ENCODE assay signal across 9 mouse cellular contexts in genomic region chr2:121396624-121397023, GRCm38 (mm10). TPM values are rescaled to one million over a fixed set of nuclear protein-coding genes. Genes with fewer than 3 reads are reported as not detected.
DNase-seq lines count a peak whose midpoint lies in the region; ATAC-seq and TF ChIP-seq lines count a peak whose summit lies in the region.
"Had no signal": no experiment of that assay in that cellular context is flagged by ENCODE, and none has a peak within 500 bp of the region (broad histone marks: within the 10 kb centered on the region; RNA-seq: fewer than 3 reads in every experiment).

No protein-coding gene starts in this region.

- peak; percentile 86 for TF ChIP-seq CTCF in forebrain, postnatal 0 days (IDR thresholded peaks at IDR 0.05; ENCODE audit: low read depth)

- H3K9me3 ChIP-seq in forebrain, postnatal 0 days (ENCODE audit: low read length) = no peaks in the 10 kb centered on the region
- H3K9me3 ChIP-seq in forebrain, embryonic 13.5 days (replicated peaks) = no peaks in the 10 kb centered on the region

- intact Hi-C loops in heart, postnatal 36 days (cut with DNase I) = no loop called here

- no peaks in the 10 kb centered on the region for H3K27me3 ChIP-seq in forebrain, postnatal 0 days (ENCODE audit: insufficient read depth, low read length)
- H3K27me3 ChIP-seq in forebrain, embryonic 13.5 days = no peaks in the 10 kb centered on the region
- no peaks in the 10 kb centered on the region for H3K27me3 ChIP-seq in splenic B cell, adult 2 months (ENCODE audit: control insufficient read depth, insufficient read depth, low read length, poor library complexity, severe bottlenecking)

- ATAC-seq in forebrain, postnatal 0 days = peak; percentile 68
- no peak for ATAC-seq in forebrain, embryonic 13.5 days
- peak; percentile 57 for ATAC-seq in activated CD4-positive, CD25-positive, alpha-beta regulatory T cell, adult 4 months

- H3K9ac ChIP-seq in forebrain, postnatal 0 days = no peak overlapping the region
- no peak overlapping the region for H3K9ac ChIP-seq in forebrain, embryonic 13.5 days

- H3K4me1 ChIP-seq in forebrain, postnatal 0 days (ENCODE audit: insufficient read depth) = no peaks in the 10 kb centered on the region
- H3K4me1 ChIP-seq in forebrain, embryonic 13.5 days = no peaks in the 10 kb centered on the region

- H3K27ac ChIP-seq in forebrain, postnatal 0 days (ENCODE audit: low read depth, low read length) = no peak overlapping the region
- no peak overlapping the region for H3K27ac ChIP-seq in forebrain, embryonic 13.5 days
- H3K27ac ChIP-seq: macrophage had no signal

- no peak overlapping the region for H3K4me3 ChIP-seq in forebrain, postnatal 0 days (ENCODE audit: low read depth, low read length)
- no peak overlapping the region for H3K4me3 ChIP-seq in forebrain, embryonic 13.5 days

- H3K36me3 ChIP-seq in forebrain, postnatal 0 days (ENCODE audit: insufficient read depth) = peaks cover 4% of the 10 kb centered on the region; the same call in 1 of the 2 replicates
- no peaks in the 10 kb centered on the region for H3K36me3 ChIP-seq in forebrain, embryonic 13.5 days (ENCODE audit: poor library complexity, severe bottlenecking)
- no peaks in the 10 kb centered on the region for H3K36me3 ChIP-seq in splenic B cell, adult 2 months (ENCODE audit: control insufficient read depth, insufficient read depth, low read length, poor library complexity, severe bottlenecking)

- WGBS in forebrain, postnatal 0 days = 13% methylated on average over 8 of the region's 8 CpGs
- 16% methylated on average over 8 of the region's 8 CpGs for WGBS in forebrain, embryonic 13.5 days

- H3K4me2 ChIP-seq in forebrain, postnatal 0 days (ENCODE audit: low read depth) = no peak overlapping the region
- H3K4me2 ChIP-seq in forebrain, embryonic 13.5 days = no peak overlapping the region

- DNase-seq in forebrain, postnatal 0 days = peak; percentile 90
- DNase-seq in cerebellum, postnatal 4 days (ENCODE audit: low spot score in 2 of 2) = peak; percentile 70 to 87
- DNase-seq in heart, postnatal 36 days = peak; percentile 72 to 86
- peak; percentile 76 to 83 for DNase-seq in layer of hippocampus, postnatal 36 days
- DNase-seq in mesoderm, embryonic 11.5 days (ENCODE audit: low read depth, low spot score) = peak; percentile 78
- peak; percentile 83 for DNase-seq in splenic B cell, adult 2 months (ENCODE audit: low read depth, low spot score)

RNA-seq across cellular contexts. Expression of gene Strc, which starts 9.7 kb away (rescaled TPM):
- not detected in 2 replicates for total RNA-seq in forebrain, postnatal 0 days (2014; rRNA removed)
- polyA plus RNA-seq in forebrain, postnatal 0 days (2015; fragmentation: Nextera tagmentation; extraction: Ambion mirVana) = not detected in 2 replicates
- polyA plus RNA-seq in forebrain, embryonic 13.5 days (2015; fragmentation: Nextera tagmentation; extraction: Ambion mirVana) = not detected in 2 replicates
- under 1 TPM; 0.31 to 0.60 TPM for polyA plus RNA-seq in activated CD4-positive, CD25-positive, alpha-beta regulatory T cell, adult 4 months (2017; shearing (Covaris generic))
- total RNA-seq in heart, postnatal 36 days (2021) = not detected
- total RNA-seq in layer of hippocampus, postnatal 36 days (2021) = 1 to 10 TPM in 1 of 2 experiments, under 1 TPM in 1; 0.63 to 1.5 TPM
- polyA plus RNA-seq: macrophage had no signal

RNA-seq across cellular contexts. Expression of gene Pdia3, which starts 17.0 kb away (rescaled TPM):
- total RNA-seq in forebrain, postnatal 0 days (2014; rRNA removed) = 63.4 and 69.9 TPM in 2 replicates
- polyA plus RNA-seq in forebrain, postnatal 0 days (2015; fragmentation: Nextera tagmentation; extraction: Ambion mirVana) = 215 and 267 TPM in 2 replicates
- polyA plus RNA-seq in forebrain, embryonic 13.5 days (2015; fragmentation: Nextera tagmentation; extraction: Ambion mirVana) = 320 and 349 TPM in 2 replicates
- 1,000 to 10,000 TPM in 1 of 2 experiments, 100 to 1,000 TPM in 1; 658 to 1,122 TPM for polyA plus RNA-seq in activated CD4-positive, CD25-positive, alpha-beta regulatory T cell, adult 4 months (2017; shearing (Covaris generic))
- 100 to 1,000 TPM; 121 to 152 TPM for total RNA-seq in heart, postnatal 36 days (2021)
- total RNA-seq in layer of hippocampus, postnatal 36 days (2021) = 100 to 1,000 TPM; 219 to 255 TPM

RNA-seq across cellular contexts. Expression of gene Catsper2, which starts 17.0 kb away (rescaled TPM):
- 4.9 and 7.2 TPM in 2 replicates for total RNA-seq in forebrain, postnatal 0 days (2014; rRNA removed)
- polyA plus RNA-seq in forebrain, postnatal 0 days (2015; fragmentation: Nextera tagmentation; extraction: Ambion mirVana) = 2.4 and 3.3 TPM in 2 replicates
- polyA plus RNA-seq in forebrain, embryonic 13.5 days (2015; fragmentation: Nextera tagmentation; extraction: Ambion mirVana) = 3.8 and 5.1 TPM in 2 replicates
- polyA plus RNA-seq in activated CD4-positive, CD25-positive, alpha-beta regulatory T cell, adult 4 months (2017; shearing (Covaris generic)) = 1 to 10 TPM; 2.3 to 3.8 TPM
- total RNA-seq in heart, postnatal 36 days (2021) = 1 to 10 TPM; 3.9 to 4.4 TPM
- total RNA-seq in layer of hippocampus, postnatal 36 days (2021) = 1 to 10 TPM; 5.7 to 6.4 TPM

RNA-seq across cellular contexts. Expression of gene Ckmt1, which starts 39.1 kb away (rescaled TPM):
- total RNA-seq in forebrain, postnatal 0 days (2014; rRNA removed) = 73.2 and 77.4 TPM in 2 replicates
- polyA plus RNA-seq in forebrain, postnatal 0 days (2015; fragmentation: Nextera tagmentation; extraction: Ambion mirVana) = 69.3 and 80.6 TPM in 2 replicates
- polyA plus RNA-seq in forebrain, embryonic 13.5 days (2015; fragmentation: Nextera tagmentation; extraction: Ambion mirVana) = 11.3 and 11.9 TPM in 2 replicates
- 1 to 10 TPM in 1 of 2 experiments, under 1 TPM in 1; 0.83 to 1.5 TPM for polyA plus RNA-seq in activated CD4-positive, CD25-positive, alpha-beta regulatory T cell, adult 4 months (2017; shearing (Covaris generic))
- total RNA-seq in heart, postnatal 36 days (2021) = 1 to 10 TPM; 1.5 to 1.9 TPM
- 100 to 1,000 TPM; 376 to 384 TPM for total RNA-seq in layer of hippocampus, postnatal 36 days (2021)
- polyA plus RNA-seq: macrophage had no signal

RNA-seq across cellular contexts. Expression of gene Ppip5k1, which starts 41.4 kb away (rescaled TPM):
- total RNA-seq in forebrain, postnatal 0 days (2014; rRNA removed) = 11.1 and 12.4 TPM in 2 replicates
- polyA plus RNA-seq in forebrain, postnatal 0 days (2015; fragmentation: Nextera tagmentation; extraction: Ambion mirVana) = 10.9 and 13.6 TPM in 2 replicates
- 14.0 and 15.5 TPM in 2 replicates for polyA plus RNA-seq in forebrain, embryonic 13.5 days (2015; fragmentation: Nextera tagmentation; extraction: Ambion mirVana)
- polyA plus RNA-seq in activated CD4-positive, CD25-positive, alpha-beta regulatory T cell, adult 4 months (2017; shearing (Covaris generic)) = 1 to 10 TPM; 9.6 to 9.8 TPM
- 10 to 100 TPM; 62.6 to 68.2 TPM for total RNA-seq in heart, postnatal 36 days (2021)
- 100 to 1,000 TPM in 1 of 2 experiments, 10 to 100 TPM in 1; 98.7 to 107 TPM for total RNA-seq in layer of hippocampus, postnatal 36 days (2021)
